Mouse (Mus musculus) cerebellum, adult (tissue): ENCODE measurements at regions not wholly inside any gene's neighbourhood (a gene's known extent, or its start where the extent isn't known, plus 50 kb on each side); places are given as distances from the start of the nearest gene placed in this dataset.
A peak's percentile ranks its signal among the peaks of the same experiment; 100 is the strongest.

Experiments used
- ATAC-seq: cut with Nextera tagmentation; 2 replicates; pipeline ENCODE4 v1.9.2; 2017; ENCODE audit warnings: mild to moderate bottlenecking, moderate library complexity, mixed read lengths; ENCODE audit not compliant: insufficient number of reproducible peaks, low FRiP score, low TSS enrichment

- no peak for ATAC-seq
Observed at GRCm38 (mm10) chr7:98768460-98768859, 65.6 kb downstream of the Thap12 start.

DNA sequence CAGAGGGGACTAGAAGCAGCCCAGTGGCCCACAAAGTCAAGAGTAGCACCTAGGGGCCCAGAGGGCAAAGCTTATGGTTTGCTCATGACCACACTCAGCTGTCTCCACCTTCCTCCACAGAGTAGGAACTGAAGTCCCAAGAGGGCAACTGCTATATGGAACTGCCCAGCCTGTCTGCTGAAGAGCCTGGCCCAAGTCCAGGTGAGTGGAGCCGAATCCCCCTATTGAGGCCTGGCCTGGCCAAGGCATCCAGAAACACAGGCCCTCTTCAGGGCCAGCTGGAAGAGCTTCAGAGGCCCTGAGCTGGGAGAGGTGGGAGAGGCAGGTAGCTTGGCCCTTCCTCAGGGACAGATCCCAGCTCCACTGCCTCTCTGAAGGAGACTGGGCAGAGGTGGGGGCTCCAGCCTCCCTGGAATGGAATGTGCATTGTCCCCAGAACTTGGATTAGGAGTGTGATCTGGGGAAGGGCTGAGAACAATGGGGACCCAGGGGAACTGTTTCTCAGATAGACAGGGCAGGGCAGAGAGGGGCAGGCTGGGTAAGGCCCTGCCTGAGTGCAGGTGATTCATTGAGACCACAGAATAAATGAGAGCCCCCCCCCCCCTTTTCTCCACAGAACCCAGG is 65.7 kb upstream of the Wnt11 start:
- ATAC-seq, result no peak

DNA sequence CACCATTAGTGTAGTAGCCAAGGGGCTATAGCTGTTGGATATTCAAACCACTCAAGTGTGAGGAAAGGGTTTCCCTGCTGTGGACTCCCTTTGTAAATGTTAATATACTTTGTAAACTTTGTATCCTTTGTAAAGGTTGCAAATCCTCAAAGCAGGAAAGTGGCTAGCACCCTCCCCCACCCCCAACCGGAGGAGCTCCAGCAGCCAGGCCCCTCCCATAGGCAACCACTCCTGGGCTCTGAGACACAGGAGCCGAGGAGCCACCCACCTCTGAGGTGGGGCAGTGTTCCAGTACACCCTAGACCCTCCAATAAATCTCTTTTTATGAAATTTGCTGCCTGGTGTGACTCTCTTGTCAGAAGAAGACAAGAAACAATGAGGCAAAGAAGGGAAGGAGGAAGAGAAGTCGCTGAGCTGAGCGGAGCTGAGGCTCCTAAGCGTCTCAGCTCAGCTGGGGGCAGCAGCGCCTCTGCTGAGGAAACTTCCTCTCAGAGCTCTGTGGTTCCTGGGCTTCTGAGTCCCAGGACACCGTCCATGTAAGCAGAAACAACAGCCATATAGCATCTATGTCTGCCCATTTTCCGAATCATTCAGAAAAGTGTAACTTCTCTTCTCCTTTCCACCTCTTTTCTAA is 64.5 kb upstream of the Wnt11 start:
- ATAC-seq, result no peak

DNA sequence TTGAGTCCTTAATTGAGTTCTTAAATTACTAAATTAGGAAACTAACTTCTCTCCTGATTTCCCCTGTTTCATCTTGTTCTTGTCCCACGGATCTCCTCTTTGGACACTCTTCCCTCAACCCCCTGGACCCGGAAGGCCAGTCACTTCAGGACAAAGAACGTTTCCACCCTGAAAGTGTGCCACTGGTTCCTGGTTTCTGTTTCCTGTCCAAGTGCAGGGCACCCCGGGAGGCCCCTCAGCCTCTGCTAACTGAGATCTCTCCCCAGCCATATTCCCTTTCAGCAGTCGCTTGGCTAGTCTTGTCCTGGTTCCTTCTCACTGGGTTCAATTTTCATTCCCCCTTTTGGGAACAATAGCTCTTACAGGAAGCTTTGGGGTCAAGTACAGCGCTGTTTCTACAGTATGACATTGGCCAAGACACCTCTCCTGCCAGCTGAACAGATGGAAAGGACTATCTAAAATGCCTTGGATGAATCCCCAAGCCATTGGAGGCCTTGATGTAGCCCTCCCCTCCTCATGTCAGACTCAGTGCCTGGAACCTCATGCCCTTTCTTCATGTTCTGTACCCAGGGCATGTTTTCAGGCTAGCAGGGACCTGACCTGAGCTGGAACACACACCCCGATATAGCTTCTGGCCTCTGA is 63.7 kb upstream of the Wnt11 start:
- 0 out of 2 replicates have a peak, but pooled peaks have one; percentile 50 for ATAC-seq

DNA sequence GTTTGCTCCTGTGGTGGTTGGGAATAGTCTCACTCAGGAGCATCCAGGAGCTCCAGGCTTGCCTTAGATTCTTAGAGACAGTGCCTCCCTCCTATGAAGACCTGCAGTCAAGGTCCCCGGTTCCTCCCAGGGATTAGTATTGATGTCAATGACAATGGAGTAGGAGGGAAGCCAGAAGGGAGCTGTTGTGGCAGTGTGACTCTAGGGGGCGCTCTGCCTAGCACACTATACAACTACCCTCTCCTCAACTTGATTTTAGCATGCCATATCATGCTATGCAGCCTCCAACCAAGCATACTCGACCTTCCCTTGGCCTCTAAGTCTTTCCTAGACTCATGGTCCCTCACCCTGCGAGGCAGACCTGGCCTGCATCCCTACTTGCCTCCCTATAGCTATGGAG is 60.3 kb upstream of the Wnt11 start:
- no peak for ATAC-seq

DNA sequence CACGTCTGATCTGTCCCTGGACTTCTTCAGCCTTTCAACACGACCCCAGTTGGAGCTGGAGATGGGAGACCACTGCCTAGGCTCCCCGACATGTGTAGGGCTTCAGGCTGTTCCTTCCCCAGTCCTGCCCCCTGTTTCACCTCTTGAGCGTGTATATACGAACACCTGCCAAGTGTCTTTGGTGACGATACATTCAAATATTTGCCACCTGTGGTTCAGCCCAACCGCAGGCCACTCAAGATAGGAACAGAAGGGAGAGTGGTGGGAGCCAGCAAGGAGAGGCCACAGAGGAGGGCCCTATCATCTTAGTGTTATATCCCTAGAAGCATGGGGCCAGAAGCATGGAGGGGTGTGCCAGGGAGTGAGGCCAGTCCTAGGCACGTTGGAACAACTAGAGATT is 59.9 kb upstream of the Wnt11 start:
- no peak for ATAC-seq

DNA sequence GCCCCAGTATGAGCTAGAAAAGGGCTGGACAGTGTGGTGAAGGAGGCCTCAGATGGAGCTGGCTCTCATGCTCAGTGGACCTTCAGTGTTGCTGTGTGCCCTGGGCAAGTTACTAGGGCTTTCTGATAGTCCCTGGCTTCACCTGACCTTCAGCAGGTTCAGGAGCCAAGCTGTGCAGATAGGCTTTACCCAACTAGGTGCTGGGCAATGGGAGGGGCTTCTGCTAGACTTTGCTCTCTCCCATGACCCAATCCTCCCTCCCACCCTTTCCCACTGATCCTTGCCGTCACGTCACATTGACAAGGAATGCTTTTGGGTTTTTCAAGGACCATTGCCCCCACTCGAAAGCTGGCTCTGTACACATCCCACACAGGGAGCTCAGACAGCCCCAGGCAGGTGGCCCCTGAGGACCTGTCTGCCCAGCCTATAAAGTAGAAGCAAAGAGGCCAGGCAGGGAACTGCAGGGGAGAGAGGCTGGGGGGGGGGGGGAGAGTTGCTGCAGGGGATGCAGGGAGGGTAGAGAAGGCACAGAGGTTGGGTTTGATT is 57.5 kb upstream of the Wnt11 start:
- ATAC-seq, result no peak

GRCm38 (mm10) chr7:98778929-98779328 is 56.0 kb upstream of the Wnt11 start:
- no peak for ATAC-seq

- no peak for ATAC-seq
Observed at GRCm38 (mm10) chr7:98783521-98783920, 51.4 kb upstream of the Wnt11 start.

DNA sequence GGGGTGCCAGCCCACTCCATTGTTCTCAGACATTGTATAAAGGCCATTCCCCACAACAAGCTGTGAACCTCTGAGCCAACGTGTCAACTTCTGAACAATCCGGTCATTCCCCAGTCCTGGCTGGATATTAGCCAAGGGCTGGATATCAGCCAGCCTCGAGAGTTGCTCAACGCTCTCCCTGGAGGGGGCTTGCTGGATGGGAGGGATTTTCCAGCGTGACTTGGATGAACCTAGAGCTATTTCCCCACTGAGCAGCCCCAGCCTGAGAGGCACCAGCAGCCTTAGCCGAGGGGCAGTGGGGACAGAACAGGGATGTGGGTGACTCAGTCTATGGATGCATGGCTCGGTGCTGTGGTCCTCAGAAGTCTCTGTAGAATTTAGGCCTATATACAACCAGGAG is 51.0 kb upstream of the Wnt11 start:
- ATAC-seq, result 0 out of 2 replicates have a peak, but pooled peaks have one; percentile 15

DNA sequence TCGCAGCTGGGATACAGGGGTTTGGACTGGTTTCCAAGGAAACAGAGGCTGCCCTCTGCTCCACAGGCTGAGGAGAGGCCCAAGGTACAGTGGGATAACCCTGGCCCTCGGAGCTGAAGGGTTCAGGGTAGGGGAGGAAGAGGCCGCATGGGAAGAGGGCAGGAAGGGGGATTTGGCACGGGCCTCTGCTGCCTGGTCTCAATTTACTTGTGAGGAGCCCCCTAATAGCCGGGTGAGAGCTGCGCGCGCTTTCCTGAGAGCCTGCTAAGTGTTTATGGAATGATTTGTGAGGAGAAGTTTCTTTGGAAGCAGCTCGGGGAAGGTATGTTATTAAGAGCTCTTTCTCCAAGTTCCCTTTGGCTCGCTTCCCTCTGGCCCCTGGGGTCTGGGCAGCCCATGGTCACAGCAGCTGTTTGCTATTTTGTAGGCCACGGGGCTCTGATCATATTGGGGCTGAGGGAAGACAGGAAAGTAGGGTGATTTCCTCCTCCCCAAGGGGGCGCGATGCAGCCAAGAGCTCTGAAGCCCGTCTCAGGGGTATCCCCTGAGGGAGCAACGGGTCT is 50.5 kb upstream of the Wnt11 start:
- ATAC-seq, result no peak
